Mouse (Mus musculus) testis, postnatal 10 days (tissue): ENCODE data around the gene Slc45a3.

Experiments
- DNase-seq: peaks from one replicate; pipeline ENCODE4 v3.0.0; 2021; ENCODE audit warnings: low spot score

Gene Slc45a3

GRCm38 (mm10) chr1:132027978-132028377 is 65.2 kb downstream of the Slc45a3 start:
- DNase-seq: no peak

GRCm38 (mm10) chr1:132028413-132028812 is 65.6 kb downstream of the Slc45a3 start:
- DNase-seq: no peak

- no peak for DNase-seq
These were observed 67.8 kb downstream of the Slc45a3 start for GRCm38 (mm10) chr1:132030574-132030973.

- no peak for DNase-seq
These were observed 69.4 kb downstream of the Slc45a3 start for GRCm38 (mm10) chr1:132032172-132032571.
